Mouse (Mus musculus) heart, postnatal 0 days (tissue): ENCODE data around the gene Lyrm4. TPM values are rescaled to one million over a fixed set of nuclear protein-coding genes. Genes with fewer than 3 reads are reported as not detected.

Experiments
- ATAC-seq: fragments of 200-750 bp; cut with Nextera tagmentation; 2 replicates; pipeline ENCODE4 v1.8.0; 2017; ENCODE audit warnings: low read depth, moderate number of reproducible peaks, moderate library complexity; ENCODE audit not compliant: insufficient read depth
- DNase-seq: peaks from one replicate; pipeline ENCODE4 v3.0.0-alpha.2; 2016; ENCODE audit warnings: low spot score
- H3K27ac ChIP-seq: fragments of 300-500 bp; sonication (generic); 2 replicates; pipeline ENCODE4 v1.5.1; 2014; ENCODE audit warnings: low read depth, mild to moderate bottlenecking
- H3K27me3 ChIP-seq: fragments of 300-500 bp; sonication (generic); 2 replicates; pipeline ENCODE4 v1.6.1; 2014; ENCODE audit warnings: low read length, mixed read lengths; ENCODE audit not compliant: control insufficient read depth, insufficient read depth
- H3K36me3 ChIP-seq: fragments of 300-500 bp; sonication (generic); replicated peaks from 2 replicates; pipeline ENCODE4 v1.6.1; 2014; ENCODE audit warnings: low read length, mixed read lengths; ENCODE audit not compliant: control insufficient read depth, insufficient read depth
- H3K4me1 ChIP-seq: fragments of 300-500 bp; sonication (generic); 2 replicates; pipeline ENCODE4 v1.6.1; 2014; ENCODE audit warnings: antibody characterized with exemption; ENCODE audit not compliant: control insufficient read depth, insufficient read depth
- H3K4me2 ChIP-seq: fragments of 300-500 bp; sonication (generic); 2 replicates; pipeline ENCODE4 v1.6.1; 2014; ENCODE audit warnings: low read depth, mild to moderate bottlenecking, low read length, moderate library complexity
- H3K4me3 ChIP-seq: fragments of 300-500 bp; sonication (generic); 2 replicates; pipeline ENCODE4 v1.5.1; 2014; ENCODE audit warnings: low read depth, low read length
- H3K9ac ChIP-seq: fragments of 300-500 bp; sonication (generic); replicated peaks from 2 replicates; pipeline ENCODE4 v1.6.1; 2014; ENCODE audit warnings: low read depth, low read length, mixed read lengths
- H3K9me3 ChIP-seq: fragments of 300-500 bp; sonication (generic); replicated peaks from 2 replicates; pipeline ENCODE4 v1.6.1; 2016; ENCODE audit warnings: low read length; ENCODE audit not compliant: control insufficient read depth
- CTCF ChIP-seq: IDR thresholded peaks from 2 replicates; pipeline ENCODE4 v1.5.1; 2016; ENCODE audit warnings: antibody characterized with exemption, control low read depth, low read depth
- EP300 ChIP-seq: IDR thresholded peaks from 2 replicates; pipeline ENCODE4 v1.6.1; 2016; ENCODE audit warnings: antibody characterized with exemption, low read depth
- WGBS: fragments of 180-500 bp; shearing (Covaris S2); extraction: QIAGEN DNeasy Blood & Tissue Kit; methylation state at CpG from one replicate; pipeline ENCODE4 v1.1.7; 2014; 5-methylcytosine and 5-hydroxymethylcytosine counted together
- polyA plus RNA-seq: library from polyadenylated mRNA; unstranded; fragments of >200 nt; fragmentation: Nextera tagmentation; extraction: Ambion mirVana; gene quantifications from 2 replicates; pipeline ENCODE4 v1.2.1, GENCODE M21; 2015
- total RNA-seq: library from RNA; depleted of rRNA; stranded (reverse); fragments of >200 nt; gene quantifications from 2 replicates; pipeline ENCODE4 v1.2.3, GENCODE M21; 2014; ENCODE audit warnings: low replicate concordance

Lyrm4 gene
- total and polyA plus RNA-seq, 2 experiments from 2014 or later, result 7.7 to 29.9 TPM

DNA sequence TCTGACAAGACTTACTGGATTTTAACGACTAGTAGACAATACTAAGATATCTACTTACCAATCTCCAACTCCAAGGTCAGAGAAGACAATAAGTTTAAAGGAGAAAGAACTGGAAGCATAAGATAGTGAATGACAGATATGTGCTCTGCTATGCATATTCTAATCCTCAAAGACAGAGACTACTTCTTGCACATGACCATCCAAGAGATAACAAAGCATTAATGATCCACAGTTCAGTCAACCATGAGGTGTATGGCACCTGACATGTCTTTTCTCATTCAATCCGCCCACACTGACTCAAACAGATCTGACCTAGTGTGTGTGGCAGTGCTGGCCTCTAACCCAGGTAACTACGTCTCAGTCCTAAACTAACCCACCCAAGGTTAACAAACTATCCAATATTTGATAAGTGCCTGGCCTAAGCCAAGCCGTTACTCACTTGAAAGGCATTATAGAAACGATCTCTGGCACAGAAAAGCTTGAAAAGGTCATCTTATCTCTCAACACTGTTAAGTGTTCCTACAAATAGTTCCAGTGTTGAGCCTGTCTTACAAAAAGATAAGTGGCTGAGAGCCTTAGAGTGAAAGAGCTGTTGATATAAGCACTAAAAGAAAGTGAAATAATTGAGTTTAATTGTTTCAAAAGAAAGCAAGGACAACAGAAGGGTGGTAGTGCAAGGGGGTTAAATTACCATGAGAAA is 20.5 kb downstream of the Lyrm4 start:
- H3K27me3 ChIP-seq, result no peaks in the 10 kb centered on the region
- 21% methylated on average over 5 of the region's 5 CpGs for WGBS
- TF ChIP-seq EP300 (0 out of 2 replicates have a peak, but pooled peaks have one; percentile 47), CTCF (no peak)
- no peak overlapping the region for H3K4me3 ChIP-seq
- H3K9ac ChIP-seq, result no peak overlapping the region
- 0 out of 2 replicates have a peak, but pooled peaks cover 7% of the 10 kb centered on the region for H3K36me3 ChIP-seq
- H3K9me3 ChIP-seq, result no peaks in the 10 kb centered on the region
- H3K27ac ChIP-seq, result peak overlapping the region; percentile 76
- H3K4me1 ChIP-seq, result peaks cover 13% of the 10 kb centered on the region; the same call in 1 of the 2 replicates
- DNase-seq (peak; percentile 63), ATAC-seq (peak; percentile 41)
- no peak overlapping the region for H3K4me2 ChIP-seq

DNA sequence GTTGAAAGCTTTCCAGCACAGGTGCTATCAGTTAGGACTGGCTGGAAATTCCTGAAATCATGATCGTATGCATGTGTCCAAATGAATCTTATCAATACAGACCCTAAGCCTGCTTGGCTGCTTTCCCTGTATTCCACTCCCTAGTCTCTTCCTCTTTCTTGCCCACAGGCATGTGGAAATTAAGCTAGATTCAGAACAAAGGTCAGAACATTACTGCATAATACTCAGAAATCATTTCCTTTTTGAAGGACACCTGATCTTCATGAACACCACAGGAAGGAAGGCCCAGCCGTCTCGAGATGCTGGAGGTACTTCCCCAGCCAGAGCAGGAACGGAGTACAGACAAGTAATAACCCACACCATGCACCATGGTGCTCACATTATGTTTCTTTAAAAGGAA is 29.2 kb downstream of the Lyrm4 start:
- Histone ChIP-seq H3K9me3 (no peaks in the 10 kb centered on the region), H3K9ac (no peak overlapping the region), H3K27ac (no peak overlapping the region), H3K36me3 (peaks cover 14% of the 10 kb centered on the region; the same call in 1 of the 2 replicates), H3K27me3 (no peaks in the 10 kb centered on the region), H3K4me2 (no peak overlapping the region), H3K4me3 (no peak overlapping the region), H3K4me1 (peaks cover 18% of the 10 kb centered on the region)
- no peak for TF ChIP-seq EP300
- no peak for DNase-seq
- WGBS, result 53% methylated on average over 4 of the region's 4 CpGs
- no peak for ATAC-seq

DNA sequence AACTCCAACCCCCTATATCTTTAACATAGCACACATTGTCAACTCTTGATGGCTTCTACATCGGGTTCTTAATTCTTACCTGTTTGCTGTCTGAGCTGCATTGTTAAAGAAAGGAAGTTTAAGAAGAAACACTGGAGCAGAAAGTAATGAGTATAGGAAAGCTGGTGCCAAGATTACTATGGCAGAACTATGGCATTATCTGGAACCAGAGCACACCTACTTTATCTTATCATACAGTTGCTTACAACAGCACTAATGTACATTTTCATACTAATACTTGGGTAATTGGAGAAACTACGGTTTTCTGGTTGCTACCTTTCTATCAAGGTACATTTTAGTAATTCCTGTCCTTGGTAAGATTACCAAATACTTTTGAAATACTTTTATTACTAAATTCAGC is 29.9 kb downstream of the Lyrm4 start:
- no peak overlapping the region for H3K4me2 ChIP-seq
- no peak for TF ChIP-seq EP300
- TF ChIP-seq CTCF, result no peak
- H3K4me1 ChIP-seq, result peaks cover 18% of the 10 kb centered on the region
- H3K4me3 ChIP-seq, result no peak overlapping the region
- H3K9me3 ChIP-seq, result no peaks in the 10 kb centered on the region
- H3K27me3 ChIP-seq, result no peaks in the 10 kb centered on the region
- WGBS, result 74% methylated on average over 2 of the region's 2 CpGs
- ATAC-seq (no peak), DNase-seq (no peak)
- H3K27ac ChIP-seq, result no peak overlapping the region
- H3K36me3 ChIP-seq, result peaks cover 14% of the 10 kb centered on the region
- no peak overlapping the region for H3K9ac ChIP-seq

DNA sequence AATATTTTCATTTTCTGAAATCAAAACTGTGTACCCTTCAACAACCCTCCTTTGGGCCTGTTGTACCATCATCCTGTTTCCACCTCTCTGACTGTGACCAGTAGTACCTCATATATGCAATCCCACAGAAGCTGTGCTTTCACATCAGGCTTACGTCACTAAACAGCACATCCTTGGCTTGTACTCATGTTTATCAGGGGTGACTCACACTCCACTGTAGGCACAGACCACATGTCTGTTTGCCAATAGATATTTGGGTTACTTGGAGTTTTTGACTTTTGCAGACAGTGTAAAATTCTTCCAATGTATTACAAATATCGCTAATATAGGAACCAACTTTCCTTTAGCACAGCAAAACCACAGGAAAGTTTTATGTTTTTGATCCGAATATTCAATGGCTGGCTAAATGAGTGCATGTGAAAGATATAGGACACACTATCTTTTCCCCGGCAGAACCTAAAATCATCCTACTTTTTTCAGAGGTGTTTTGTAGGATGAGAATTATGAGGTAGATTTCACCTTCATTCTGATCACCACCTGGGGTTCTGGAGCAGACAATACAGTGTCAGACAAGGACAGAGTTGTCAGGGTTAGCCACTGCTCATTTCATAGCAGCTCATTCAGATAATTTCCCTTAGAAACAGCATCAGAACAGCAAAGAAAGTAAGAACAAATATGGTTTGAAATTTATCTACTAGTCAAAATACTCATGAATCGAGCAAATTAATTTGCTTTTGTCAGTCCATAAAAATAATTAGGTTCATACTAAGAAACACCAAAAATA is 30.5 kb downstream of the Lyrm4 start:
- H3K4me3 ChIP-seq, result no peak overlapping the region
- TF ChIP-seq EP300 (no peak), CTCF (no peak)
- no peaks in the 10 kb centered on the region for H3K9me3 ChIP-seq
- DNase-seq, result peak; percentile 51
- no peak overlapping the region for H3K9ac ChIP-seq
- peaks cover 18% of the 10 kb centered on the region for H3K4me1 ChIP-seq
- peak; percentile 74 for ATAC-seq
- no peak overlapping the region for H3K4me2 ChIP-seq
- no peak overlapping the region for H3K27ac ChIP-seq
- H3K27me3 ChIP-seq, result no peaks in the 10 kb centered on the region
- H3K36me3 ChIP-seq, result peaks cover 15% of the 10 kb centered on the region
- 68% methylated on average over 5 of the region's 5 CpGs for WGBS

DNA sequence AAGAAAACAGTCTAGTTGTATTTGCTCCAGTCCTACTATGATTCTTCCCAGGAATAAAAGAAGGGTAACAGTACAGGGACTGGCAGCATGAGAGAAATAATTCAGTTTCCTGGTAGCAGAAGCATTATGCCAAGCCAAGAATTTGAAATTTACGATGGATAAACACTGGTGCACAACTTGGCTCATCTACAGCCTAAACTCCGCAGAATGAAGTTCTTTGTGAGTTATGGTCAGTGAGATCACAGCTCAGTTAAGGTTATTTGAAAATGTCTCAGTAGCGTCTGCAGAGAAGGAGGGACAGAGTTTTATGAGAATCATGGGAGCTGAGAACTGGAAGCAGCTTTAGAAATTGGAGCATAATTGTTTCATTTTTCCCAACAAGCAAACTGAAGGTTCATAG is 31.4 kb downstream of the Lyrm4 start:
- H3K9me3 ChIP-seq, result no peaks in the 10 kb centered on the region
- ATAC-seq (no peak), DNase-seq (no peak)
- H3K4me1 ChIP-seq, result peaks cover 18% of the 10 kb centered on the region
- H3K9ac ChIP-seq, result no peak overlapping the region
- H3K27me3 ChIP-seq, result no peaks in the 10 kb centered on the region
- no peak for TF ChIP-seq CTCF
- TF ChIP-seq EP300, result no peak
- no peak overlapping the region for H3K4me2 ChIP-seq
- H3K36me3 ChIP-seq, result peaks cover 13% of the 10 kb centered on the region
- 85% methylated on average over 3 of the region's 3 CpGs for WGBS
- H3K4me3 ChIP-seq, result no peak overlapping the region
- no peak overlapping the region for H3K27ac ChIP-seq
